Mouse (Mus musculus) embryonic facial prominence, embryonic 14.5 days (tissue): ENCODE data around the gene Atp8b2. TPM values are rescaled to one million over a fixed set of nuclear protein-coding genes. Genes with fewer than 3 reads are reported as not detected.

Experiments used
- ATAC-seq: fragments of 200-750 bp; cut with Nextera tagmentation; 2 replicates; pipeline ENCODE4 v1.8.0; 2017; ENCODE audit warnings: low read depth, moderate number of reproducible peaks, moderate TSS enrichment
- DNase-seq: peaks from one replicate; pipeline ENCODE4 v3.0.0-alpha.2; 2015; ENCODE audit warnings: low spot score
- H3K27ac ChIP-seq: fragments of 300-500 bp; sonication (generic); replicated peaks from 2 replicates; pipeline ENCODE4 v1.5.1; 2014; ENCODE audit warnings: low read depth, mild to moderate bottlenecking, low read length, moderate library complexity
- H3K27me3 ChIP-seq: fragments of 300-500 bp; sonication (generic); replicated peaks from 2 replicates; pipeline ENCODE4 v1.6.1; 2014; ENCODE audit warnings: low read length; ENCODE audit not compliant: control insufficient read depth, insufficient read depth
- H3K36me3 ChIP-seq: fragments of 300-500 bp; sonication (generic); 2 replicates; pipeline ENCODE4 v1.6.1; 2014; ENCODE audit warnings: low read length, mixed read lengths; ENCODE audit not compliant: control insufficient read depth, insufficient read depth
- H3K4me1 ChIP-seq: fragments of 300-500 bp; sonication (generic); 2 replicates; pipeline ENCODE4 v1.6.1; 2014; ENCODE audit warnings: antibody characterized with exemption, low read length; ENCODE audit not compliant: control insufficient read depth, insufficient read depth
- H3K4me2 ChIP-seq: fragments of 300-500 bp; sonication (generic); 2 replicates; pipeline ENCODE4 v1.6.1; 2014; ENCODE audit warnings: low read depth, mild to moderate bottlenecking, low read length, moderate library complexity, mixed read lengths
- H3K4me3 ChIP-seq: fragments of 300-500 bp; sonication (generic); 2 replicates; pipeline ENCODE4 v1.5.1; 2014; ENCODE audit warnings: low read depth, mild to moderate bottlenecking, low read length
- H3K9ac ChIP-seq: fragments of 300-500 bp; sonication (generic); 2 replicates; pipeline ENCODE4 v1.6.1; 2014; ENCODE audit warnings: low read depth, mild to moderate bottlenecking, low read length, moderate library complexity, mixed read lengths
- H3K9me3 ChIP-seq: fragments of 300-500 bp; sonication (generic); 2 replicates; pipeline ENCODE4 v1.6.1; 2016; ENCODE audit warnings: low read length; ENCODE audit not compliant: control insufficient read depth
- WGBS: fragments of 180-500 bp; shearing (Covaris S2); extraction: QIAGEN DNeasy Blood & Tissue Kit; methylation state at CpG from one replicate; pipeline ENCODE4 v1.1.7; 2014; 5-methylcytosine and 5-hydroxymethylcytosine counted together
- polyA plus RNA-seq: library from polyadenylated mRNA; unstranded; fragments of >200 nt; fragmentation: Nextera tagmentation; extraction: Ambion mirVana; gene quantifications from 2 replicates; pipeline ENCODE4 v1.2.1, GENCODE M21; 2014

Atp8b2 gene
- polyA plus RNA-seq, 1 experiment from 2014 or later, result 23.8 TPM

DNA sequence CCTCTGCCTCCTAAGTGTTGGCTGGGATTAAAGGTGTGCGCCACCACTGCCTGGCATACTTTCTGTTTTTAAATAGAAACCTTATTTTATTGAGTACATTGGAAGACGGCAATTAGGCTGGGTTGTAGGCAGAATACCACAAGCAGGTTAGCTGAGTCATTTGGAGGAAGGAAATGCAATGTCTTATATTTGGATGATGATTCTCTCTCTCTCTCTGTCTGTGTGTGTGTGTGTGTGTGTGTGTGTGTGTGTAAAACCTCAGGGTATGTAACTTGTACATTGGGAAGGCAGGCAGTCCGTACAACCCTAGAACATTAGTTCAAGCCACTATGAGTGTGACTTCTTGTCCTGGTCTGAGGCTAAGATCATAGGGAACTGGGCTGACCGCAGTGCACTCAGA, 24.5 kb upstream of the Atp8b2 start:
- H3K27me3 ChIP-seq, result no peaks in the 10 kb centered on the region
- no peaks in the 10 kb centered on the region for H3K9me3 ChIP-seq
- H3K4me1 ChIP-seq, result no peaks in the 10 kb centered on the region
- no peak overlapping the region for H3K4me3 ChIP-seq
- ATAC-seq, result no peak
- H3K36me3 ChIP-seq, result peaks cover 4% of the 10 kb centered on the region; the same call in 1 of the 2 replicates
- no peak overlapping the region for H3K9ac ChIP-seq
- 92% methylated on average over 4 of the region's 4 CpGs for WGBS
- no peak overlapping the region for H3K27ac ChIP-seq
- no peak overlapping the region for H3K4me2 ChIP-seq
- DNase-seq, result no peak

DNA sequence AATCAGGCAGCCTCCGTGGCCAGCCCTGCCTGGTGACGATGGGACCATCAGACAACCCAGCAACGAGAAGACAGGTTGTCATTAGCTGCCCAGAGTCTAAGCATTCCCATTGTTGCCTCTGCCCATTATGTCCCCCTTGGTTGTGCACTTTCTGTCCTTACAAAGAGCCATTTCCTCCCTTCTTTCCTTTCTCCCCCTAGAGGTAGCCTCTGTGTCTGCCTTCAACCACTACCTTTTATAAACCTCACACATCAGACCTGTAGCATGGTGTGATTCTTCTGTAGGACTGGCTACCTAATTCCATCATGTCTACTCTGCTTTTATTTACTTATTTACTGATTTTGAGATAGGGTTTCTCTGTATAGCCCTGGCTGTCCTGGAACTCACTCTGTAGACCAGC, 23.9 kb upstream of the Atp8b2 start:
- Histone ChIP-seq H3K9me3 (no peaks in the 10 kb centered on the region), H3K4me2 (no peak overlapping the region), H3K4me1 (no peaks in the 10 kb centered on the region), H3K4me3 (no peak overlapping the region), H3K27me3 (no peaks in the 10 kb centered on the region), H3K27ac (no peak overlapping the region), H3K36me3 (peaks cover 3% of the 10 kb centered on the region; the same call in 1 of the 2 replicates), H3K9ac (no peak overlapping the region)
- 55% methylated on average over 3 of the region's 3 CpGs for WGBS
- ATAC-seq (no peak), DNase-seq (no peak)

DNA sequence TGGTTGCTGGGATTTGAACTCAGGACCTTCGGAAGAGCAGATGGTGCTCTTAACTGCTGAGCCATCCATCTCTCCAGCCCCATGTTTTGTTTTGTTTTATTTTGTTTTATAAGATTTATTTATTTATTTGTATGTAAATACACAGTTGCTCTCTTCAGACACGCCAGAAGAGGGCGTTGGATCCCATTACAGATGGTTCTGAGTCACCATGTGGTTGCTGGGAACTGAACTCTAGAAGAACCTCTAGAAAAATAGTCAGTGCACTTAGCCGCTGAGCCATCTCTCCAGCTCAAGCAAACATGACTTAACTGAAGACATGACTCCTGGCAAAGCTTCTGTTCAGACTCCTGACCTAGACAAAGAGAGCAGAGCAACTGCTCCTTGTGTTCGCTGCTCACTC, 19.1 kb upstream of the Atp8b2 start:
- Histone ChIP-seq H3K9me3 (no peaks in the 10 kb centered on the region), H3K9ac (no peak overlapping the region), H3K4me3 (no peak overlapping the region), H3K36me3 (no peaks in the 10 kb centered on the region), H3K27ac (no peak overlapping the region), H3K4me2 (no peak overlapping the region), H3K27me3 (no peaks in the 10 kb centered on the region), H3K4me1 (no peaks in the 10 kb centered on the region)
- ATAC-seq, result no peak
- 74% methylated on average over 5 of the region's 5 CpGs for WGBS
- no peak for DNase-seq

DNA sequence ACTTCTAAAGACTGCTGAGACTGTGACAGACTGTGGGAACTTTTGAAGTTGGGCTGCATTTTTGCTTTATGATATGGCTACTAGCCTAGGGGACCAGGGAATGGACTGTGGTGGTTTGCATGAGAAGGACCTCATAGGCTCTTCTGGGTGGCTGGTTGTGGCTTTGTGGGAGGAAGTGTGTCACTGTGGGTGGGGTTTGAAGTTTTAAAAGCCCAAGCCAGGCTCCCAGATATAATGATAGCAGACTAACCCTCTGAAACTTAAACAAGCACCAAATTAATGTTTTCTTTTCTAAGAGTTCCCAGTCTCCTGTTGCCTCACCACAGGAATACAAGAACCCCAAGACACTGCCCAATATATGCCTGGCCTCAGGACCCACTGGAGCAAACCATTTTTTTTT, 13.6 kb upstream of the Atp8b2 start:
- no peak for DNase-seq
- Histone ChIP-seq H3K9ac (no peak overlapping the region), H3K4me1 (no peaks in the 10 kb centered on the region), H3K27ac (no peak overlapping the region), H3K4me3 (no peak overlapping the region), H3K9me3 (no peaks in the 10 kb centered on the region), H3K4me2 (no peak overlapping the region), H3K27me3 (no peaks in the 10 kb centered on the region), H3K36me3 (no peaks in the 10 kb centered on the region)
- ATAC-seq, result no peak

GRCm38 (mm10) chr3:89968509-89968908, 5.2 kb upstream of the Atp8b2 start:
- Histone ChIP-seq H3K4me2 (no peak overlapping the region), H3K36me3 (0 out of 2 replicates have a peak, but pooled peaks cover 8% of the 10 kb centered on the region), H3K27me3 (no peaks in the 10 kb centered on the region), H3K9me3 (no peaks in the 10 kb centered on the region), H3K4me3 (no peak overlapping the region), H3K9ac (no peak overlapping the region), H3K4me1 (peaks cover 8% of the 10 kb centered on the region), H3K27ac (no peak overlapping the region)
- WGBS, result 75% methylated on average over 7 of the region's 7 CpGs
- ATAC-seq, result no peak
- no peak for DNase-seq

DNA sequence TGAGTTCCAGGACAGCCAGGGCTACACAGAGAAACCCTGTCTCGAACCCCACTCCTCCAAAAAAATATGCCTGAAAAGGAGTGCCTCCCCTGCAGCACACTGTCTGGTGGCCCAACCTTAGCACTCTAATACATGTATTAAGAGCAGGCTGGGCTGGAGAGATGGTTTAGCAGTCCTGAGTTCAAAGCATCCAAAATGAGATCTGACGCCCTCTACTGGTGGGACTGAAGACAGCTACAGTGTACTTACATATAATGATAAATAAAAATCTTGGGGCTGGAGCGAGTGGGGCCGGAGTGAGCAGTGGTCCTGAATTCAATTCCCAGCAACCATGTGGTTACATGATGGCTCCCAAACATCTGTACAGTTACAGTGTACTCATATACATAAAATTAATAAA, 3.6 kb upstream of the Atp8b2 start:
- Histone ChIP-seq H3K9me3 (no peaks in the 10 kb centered on the region), H3K4me3 (no peak overlapping the region), H3K9ac (no peak overlapping the region), H3K4me2 (no peak overlapping the region), H3K4me1 (peaks cover 9% of the 10 kb centered on the region), H3K27me3 (no peaks in the 10 kb centered on the region), H3K27ac (no peak overlapping the region), H3K36me3 (0 out of 2 replicates have a peak, but pooled peaks cover 8% of the 10 kb centered on the region)
- DNase-seq (no peak), ATAC-seq (no peak)
- WGBS, result 67% methylated on average over 4 of the region's 4 CpGs

- DNase-seq (no peak), ATAC-seq (no peak)
- Histone ChIP-seq H3K9me3 (no peaks in the 10 kb centered on the region), H3K27me3 (no peaks in the 10 kb centered on the region), H3K4me1 (peaks cover 19% of the 10 kb centered on the region), H3K4me2 (no peak overlapping the region), H3K27ac (no peak overlapping the region), H3K36me3 (0 out of 2 replicates have a peak, but pooled peaks cover 8% of the 10 kb centered on the region), H3K4me3 (no peak overlapping the region), H3K9ac (no peak overlapping the region)
- WGBS, result 91% methylated on average over 5 of the region's 5 CpGs
Observed at GRCm38 (mm10) chr3:89965972-89966371, 2.7 kb upstream of the Atp8b2 start.

DNA sequence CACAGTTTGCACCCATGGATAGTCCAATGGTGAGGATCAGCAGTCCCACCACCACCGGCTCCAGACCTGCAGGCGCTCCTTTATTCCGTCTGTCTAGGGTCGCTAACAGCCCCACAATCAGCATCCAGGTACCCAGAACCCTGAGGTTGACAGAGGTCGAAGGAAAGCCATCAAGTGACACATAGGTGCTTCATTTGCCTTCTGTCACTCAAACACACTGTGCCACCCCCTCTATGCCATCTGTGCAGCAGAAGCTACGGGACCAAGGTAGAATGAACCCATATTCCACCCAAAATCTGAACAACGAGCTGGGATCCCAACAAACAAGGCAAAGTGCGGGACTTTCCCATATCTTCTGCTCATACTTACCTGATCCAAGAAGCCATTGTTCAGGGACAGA, 2.2 kb upstream of the Atp8b2 start:
- WGBS, result 95% methylated on average over 8 of the region's 8 CpGs
- ATAC-seq (no peak), DNase-seq (no peak)
- peaks cover 23% of the 10 kb centered on the region for H3K4me1 ChIP-seq
- no peak overlapping the region for H3K9ac ChIP-seq
- H3K4me3 ChIP-seq, result no peak overlapping the region
- no peaks in the 10 kb centered on the region for H3K9me3 ChIP-seq
- H3K27ac ChIP-seq, result no peak overlapping the region
- 0 out of 2 replicates have a peak, but pooled peaks cover 8% of the 10 kb centered on the region for H3K36me3 ChIP-seq
- no peaks in the 10 kb centered on the region for H3K27me3 ChIP-seq
- H3K4me2 ChIP-seq, result no peak overlapping the region

- Histone ChIP-seq H3K4me3 (peak overlapping the region; percentile 96), H3K4me2 (peak overlapping the region; percentile 94), H3K27ac (peak overlapping the region; percentile 98), H3K4me1 (peaks cover 33% of the 10 kb centered on the region), H3K9me3 (no peaks in the 10 kb centered on the region), H3K9ac (peak overlapping the region; percentile 97), H3K27me3 (no peaks in the 10 kb centered on the region), H3K36me3 (peaks cover 16% of the 10 kb centered on the region; the same call in 1 of the 2 replicates)
- 29% methylated on average over 22 of the region's 22 CpGs for whole genome bisulfite sequencing
- ATAC-seq (0 out of 2 replicates have a peak, but pooled peaks have one; percentile 16), DNase-seq (peak; percentile 92)
Observed at GRCm38 (mm10) chr3:89963926-89964739, 825 bp upstream of the Atp8b2 start.
